Mouse (Mus musculus) cortical plate, adult 2 months (tissue): ENCODE data around the gene Nectin2.

Experiments
- CTCF ChIP-seq: fragments of 200-500 bp; IDR thresholded peaks from 2 replicates; pipeline ENCODE4 v1.5.1; 2011; ENCODE audit warnings: mild to moderate bottlenecking, control low read depth, low read length; ENCODE audit not compliant: insufficient read depth; ENCODE audit errors: extremely low read depth
- POLR2A ChIP-seq: fragments of 200-500 bp; IDR thresholded peaks from 2 replicates; pipeline ENCODE4 v1.6.1; 2011; ENCODE audit warnings: mild to moderate bottlenecking, low read length, control low read depth; ENCODE audit not compliant: insufficient read depth; ENCODE audit errors: extremely low read depth

DNA sequence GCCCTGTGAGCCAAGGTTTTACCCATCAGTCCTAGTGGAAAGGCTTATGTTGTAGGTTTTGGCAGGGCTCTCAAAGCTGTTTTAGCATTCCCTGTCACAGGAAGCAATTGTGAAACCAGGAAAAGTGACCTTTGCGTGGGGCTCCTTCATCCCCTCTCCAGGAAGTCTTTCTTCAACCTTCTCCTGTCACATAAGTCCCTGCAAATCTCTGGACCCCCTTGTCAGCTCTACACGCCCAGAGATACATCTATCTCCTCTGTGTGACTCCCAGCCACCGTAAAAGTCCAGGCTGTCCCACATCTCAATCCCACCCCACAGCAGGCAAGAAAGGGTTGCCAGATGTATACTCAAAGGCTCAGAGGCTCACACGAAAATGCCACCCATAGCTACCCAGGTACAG lies 21.4 kb upstream of the Nectin2 start:
- no peak for TF ChIP-seq CTCF
- no peak for TF ChIP-seq POLR2A
